Mouse (Mus musculus): ENCODE data around the gene Arhgef2. TPM values are rescaled to one million over a fixed set of nuclear protein-coding genes. Genes with fewer than 3 reads are reported as not detected.
A peak's percentile ranks its signal among the peaks of the same experiment; 100 is the strongest.

Arhgef2 gene
- polyA plus RNA-seq, 1 experiment from 2014 or later: 84.5 TPM

DNA sequence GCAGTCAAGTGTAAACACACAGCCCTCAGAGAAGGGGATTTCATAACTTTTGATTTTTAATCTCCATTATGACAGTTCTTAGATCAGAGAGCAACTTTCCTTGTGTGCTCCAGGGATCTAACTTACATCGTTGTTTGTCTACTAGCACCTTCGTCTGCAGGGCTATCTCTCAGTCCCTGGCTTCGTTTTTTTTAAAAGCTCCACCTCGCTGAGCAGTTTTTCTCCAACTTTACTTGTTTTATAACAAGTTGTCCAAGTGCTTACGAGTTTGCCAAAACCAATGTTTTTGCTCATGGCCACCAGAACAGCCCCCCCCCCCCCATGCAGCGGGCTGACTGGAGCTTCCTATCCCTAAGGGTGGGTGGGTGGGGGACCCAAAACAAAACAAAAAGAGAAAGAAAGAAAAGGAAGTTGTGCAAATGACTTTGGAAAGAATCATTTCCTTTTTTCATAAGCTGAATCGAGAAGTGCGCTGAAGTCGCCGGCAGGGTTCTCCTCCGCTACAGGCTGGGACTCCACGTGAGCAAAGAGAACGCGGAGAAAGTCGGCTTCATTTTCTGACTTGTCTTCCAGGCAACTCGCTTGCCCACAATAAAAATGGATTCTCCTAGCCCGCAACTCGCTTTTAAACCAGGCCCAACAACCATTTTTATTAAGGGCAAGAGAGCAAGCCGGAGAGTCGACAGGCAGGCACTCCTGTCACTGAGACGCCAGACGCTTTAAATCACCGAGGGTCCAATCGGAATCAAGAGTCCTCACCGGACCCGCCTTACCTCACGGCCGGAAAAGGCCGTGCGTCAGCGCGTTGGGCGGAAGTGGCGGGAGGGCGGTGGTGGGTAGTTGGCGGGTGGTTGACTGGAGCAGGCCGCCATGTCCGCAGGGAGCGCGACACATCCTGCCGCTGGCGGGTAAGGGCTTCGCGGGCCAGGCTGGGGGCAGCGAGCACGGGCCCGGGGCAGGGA lies 79.5 kb downstream of the Arhgef2 start, which contains the start of gene Khdc4:
Gene Khdc4 (plus strand): TSS at position 824 of the 962 bp plus-strand sequence.
- peak within 1 kb of the TSS; percentile 98 for H3K27ac ChIP-seq (ENCODE audit: poor library complexity, severe bottlenecking)
- H3K9ac ChIP-seq: peak within 1 kb of the TSS; percentile 99
- ATAC-seq (ENCODE audit: insufficient number of reproducible peaks, low FRiP score): peak; percentile 99
- peaks cover 26% of the 10 kb centered on the region for H3K36me3 ChIP-seq
- peak within 1 kb of the TSS; percentile 91 for H3K4me2 ChIP-seq
- no peaks in the 10 kb centered on the region for H3K9me3 ChIP-seq (replicated peaks)
- H3K27me3 ChIP-seq (replicated peaks): no peaks in the 10 kb centered on the region
- peaks cover 14% of the 10 kb centered on the region for H3K4me1 ChIP-seq (replicated peaks)
- peak within 1 kb of the TSS; percentile 93 for H3K4me3 ChIP-seq
- 1% methylated on average over 47 of the region's 47 CpGs for WGBS

DNA sequence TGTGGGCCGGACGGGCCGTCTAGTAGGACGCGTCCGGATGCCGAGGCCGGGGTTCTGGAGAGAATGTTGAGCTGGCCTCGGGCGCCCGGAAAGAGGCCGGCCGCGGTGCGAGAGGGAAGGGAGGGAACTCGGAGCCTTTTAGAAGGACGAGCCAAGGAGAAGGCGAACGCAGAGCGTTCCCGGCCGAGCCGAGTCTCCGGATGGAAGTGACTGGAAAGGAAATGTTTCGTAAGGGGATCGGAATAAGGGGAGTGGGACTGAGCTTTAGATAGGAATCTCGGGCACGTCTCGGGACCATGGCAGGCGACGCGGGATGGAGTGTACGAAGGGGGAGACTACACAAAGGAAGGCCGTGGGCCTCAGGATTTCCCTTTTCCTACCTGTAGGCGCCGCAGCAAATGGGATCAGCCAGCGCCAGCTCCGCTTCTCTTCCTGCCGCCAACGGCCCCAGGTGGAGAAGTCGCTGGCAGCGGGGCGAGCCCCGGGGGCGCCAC lies 80.2 kb downstream of the Arhgef2 start:
- H3K4me1 ChIP-seq (replicated peaks): peaks cover 14% of the 10 kb centered on the region
- H3K36me3 ChIP-seq: peaks cover 33% of the 10 kb centered on the region
- H3K9me3 ChIP-seq (replicated peaks): no peaks in the 10 kb centered on the region
- peak overlapping the region; percentile 93 for H3K4me3 ChIP-seq
- under 1% methylated on average over 44 of the region's 45 CpGs for WGBS
- H3K9ac ChIP-seq: peak overlapping the region; percentile 99
- peak overlapping the region; percentile 91 for H3K4me2 ChIP-seq
- ATAC-seq (ENCODE audit: insufficient number of reproducible peaks, low FRiP score): peak; percentile 63
- peak overlapping the region; percentile 98 for H3K27ac ChIP-seq (ENCODE audit: poor library complexity, severe bottlenecking)
- H3K27me3 ChIP-seq (replicated peaks): no peaks in the 10 kb centered on the region

DNA sequence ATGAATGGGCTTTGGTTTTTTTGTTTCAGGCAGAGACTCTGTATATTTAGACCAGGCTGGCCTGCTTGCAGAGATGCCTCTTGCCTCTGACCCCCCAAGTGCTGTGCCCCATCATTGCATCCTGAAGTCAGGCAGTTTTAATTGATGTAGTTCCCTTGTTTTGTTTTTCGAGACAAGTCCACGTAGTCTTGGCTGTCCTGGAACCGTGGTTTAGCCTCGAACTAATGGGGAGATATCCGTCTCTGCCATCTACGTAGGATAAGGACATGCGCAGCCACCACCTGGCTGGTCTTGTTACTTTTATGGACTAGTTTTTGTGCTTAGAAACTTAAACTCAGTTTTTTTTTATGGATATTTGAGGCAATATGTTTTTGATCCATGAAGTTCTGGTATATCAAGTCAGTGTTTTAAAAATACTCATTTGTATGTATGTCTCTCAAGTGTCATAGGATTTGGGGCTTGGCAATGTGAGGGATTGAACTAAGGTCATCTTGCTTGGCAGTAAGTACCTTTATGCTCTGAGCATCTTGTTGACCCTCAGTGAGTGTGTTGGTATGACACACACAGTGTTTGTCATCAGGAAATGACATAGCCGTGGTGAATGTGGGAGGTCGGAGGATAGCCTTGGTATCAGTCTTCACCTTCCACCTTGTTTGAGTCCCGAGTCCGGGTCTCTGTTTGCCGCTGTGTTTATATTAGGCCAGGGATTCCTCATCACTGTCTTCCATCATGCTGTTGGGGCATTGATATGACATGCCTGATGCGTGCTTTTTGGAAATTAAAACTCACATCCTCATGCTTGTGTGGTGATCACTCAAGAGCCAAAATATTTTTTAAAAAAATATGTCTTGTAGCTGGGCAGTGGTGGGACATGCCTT lies 81.2 kb downstream of the Arhgef2 start:
- peak overlapping the region; percentile 91 for H3K4me2 ChIP-seq
- H3K9me3 ChIP-seq (replicated peaks): no peaks in the 10 kb centered on the region
- WGBS: 25% methylated on average over 13 of the region's 13 CpGs
- peaks cover 42% of the 10 kb centered on the region for H3K36me3 ChIP-seq
- H3K27me3 ChIP-seq (replicated peaks): no peaks in the 10 kb centered on the region
- peak overlapping the region; percentile 98 for H3K27ac ChIP-seq (ENCODE audit: poor library complexity, severe bottlenecking)
- H3K4me1 ChIP-seq (replicated peaks): peaks cover 14% of the 10 kb centered on the region
- no peak for ATAC-seq (ENCODE audit: insufficient number of reproducible peaks, low FRiP score)
- peak overlapping the region; percentile 99 for H3K9ac ChIP-seq
- peak overlapping the region; percentile 93 for H3K4me3 ChIP-seq

DNA sequence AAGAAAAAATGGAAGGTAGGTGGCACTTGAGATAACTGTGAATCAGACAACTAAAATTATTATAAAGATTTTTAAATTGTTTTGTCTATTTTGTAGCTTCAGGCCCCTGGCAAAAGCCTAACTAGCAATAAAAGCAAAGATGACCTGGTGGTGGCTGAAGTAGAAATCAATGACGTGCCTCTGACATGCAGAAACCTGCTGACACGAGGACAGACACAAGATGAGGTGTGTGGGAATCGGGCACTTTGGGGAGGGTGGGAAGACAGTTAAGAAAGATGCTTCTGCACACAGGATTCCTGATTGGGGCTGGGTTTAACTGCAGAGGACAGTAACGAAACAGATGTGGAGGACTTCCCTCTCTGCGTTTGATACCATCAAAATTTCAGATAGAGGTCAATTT lies 83.3 kb downstream of the Arhgef2 start:
- Histone ChIP-seq H3K9me3 (replicated peaks) (no peaks in the 10 kb centered on the region), H3K4me1 (replicated peaks) (peaks cover 14% of the 10 kb centered on the region), H3K36me3 (peaks cover 61% of the 10 kb centered on the region), H3K27me3 (replicated peaks) (no peaks in the 10 kb centered on the region), H3K4me2 (no peak overlapping the region), H3K9ac (no peak overlapping the region), H3K4me3 (no peak overlapping the region), H3K27ac (ENCODE audit: poor library complexity, severe bottlenecking) (no peak overlapping the region)
- WGBS: 84% methylated on average over 5 of the region's 5 CpGs
- ATAC-seq (ENCODE audit: insufficient number of reproducible peaks, low FRiP score): no peak

DNA sequence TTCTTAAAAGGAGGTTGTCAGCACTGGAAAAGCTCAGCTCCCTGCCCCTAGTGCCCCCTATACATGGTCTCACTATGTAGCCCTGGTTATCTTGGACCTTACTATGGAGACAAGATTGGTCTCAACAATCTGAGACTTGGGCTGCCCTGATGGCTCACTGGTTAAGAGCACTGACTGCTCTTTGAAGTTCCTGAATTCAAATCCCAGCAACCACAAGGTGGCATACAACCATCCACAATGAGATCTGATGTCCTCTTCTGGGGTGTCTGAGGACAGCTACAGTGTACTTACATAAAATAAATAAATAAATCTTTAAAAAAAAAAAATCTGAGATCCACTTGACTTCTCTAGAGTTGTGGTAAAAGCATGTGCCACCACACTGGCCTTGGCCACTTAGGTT lies 89.8 kb downstream of the Arhgef2 start:
- no peak overlapping the region for H3K9ac ChIP-seq
- H3K27ac ChIP-seq (ENCODE audit: poor library complexity, severe bottlenecking): no peak overlapping the region
- peaks cover 95% of the 10 kb centered on the region for H3K36me3 ChIP-seq
- ATAC-seq (ENCODE audit: insufficient number of reproducible peaks, low FRiP score): no peak
- no peaks in the 10 kb centered on the region for H3K27me3 ChIP-seq (replicated peaks)
- no peaks in the 10 kb centered on the region for H3K9me3 ChIP-seq (replicated peaks)
- no peak overlapping the region for H3K4me3 ChIP-seq
- H3K4me1 ChIP-seq (replicated peaks): peaks cover 7% of the 10 kb centered on the region
- H3K4me2 ChIP-seq: no peak overlapping the region

Other genes starting within 250 kb of the Arhgef2 start
- 3.6 and 4.3 TPM in 2 replicates for gene Paqr6, start 241.4 kb upstream of the Arhgef2 start, polyA plus RNA-seq (2016; fragmentation: Nextera tagmentation; extraction: Ambion mirVana)
- gene Bglap3, start 233.2 kb upstream of the Arhgef2 start, polyA plus RNA-seq (2016; fragmentation: Nextera tagmentation; extraction: Ambion mirVana): 0.10 TPM in 1 of 2 replicates, not detected in the other
- gene Bglap2, start 227.3 kb upstream of the Arhgef2 start, polyA plus RNA-seq (2016; fragmentation: Nextera tagmentation; extraction: Ambion mirVana): not detected in 2 replicates
- not detected in 2 replicates for gene Bglap, start 221.5 kb upstream of the Arhgef2 start, polyA plus RNA-seq (2016; fragmentation: Nextera tagmentation; extraction: Ambion mirVana)
- 100 and 104 TPM in 2 replicates for gene Pmf1, start 195.6 kb upstream of the Arhgef2 start, polyA plus RNA-seq (2016; fragmentation: Nextera tagmentation; extraction: Ambion mirVana)
- gene Slc25a44, start 180.8 kb upstream of the Arhgef2 start, polyA plus RNA-seq (2016; fragmentation: Nextera tagmentation; extraction: Ambion mirVana): 14.1 and 14.3 TPM in 2 replicates
- 0.92 and 1.3 TPM in 2 replicates for gene Sema4a, start 144.8 kb upstream of the Arhgef2 start, polyA plus RNA-seq (2016; fragmentation: Nextera tagmentation; extraction: Ambion mirVana)
- gene Lmna, start 96.0 kb upstream of the Arhgef2 start, polyA plus RNA-seq (2016; fragmentation: Nextera tagmentation; extraction: Ambion mirVana): 108 and 113 TPM in 2 replicates
- gene Mex3a, start 73.6 kb upstream of the Arhgef2 start, polyA plus RNA-seq (2016; fragmentation: Nextera tagmentation; extraction: Ambion mirVana): 11.8 and 13.9 TPM in 2 replicates
- gene Rab25, start 57.7 kb upstream of the Arhgef2 start, polyA plus RNA-seq (2016; fragmentation: Nextera tagmentation; extraction: Ambion mirVana): 0.55 TPM in 1 of 2 replicates, not detected in the other
- 108 and 114 TPM in 2 replicates for gene Lamtor2, start 52.9 kb upstream of the Arhgef2 start, polyA plus RNA-seq (2016; fragmentation: Nextera tagmentation; extraction: Ambion mirVana)
- gene Ubqln4, start 52.2 kb upstream of the Arhgef2 start, polyA plus RNA-seq (2016; fragmentation: Nextera tagmentation; extraction: Ambion mirVana): 46.5 and 47.9 TPM in 2 replicates
- 181 and 185 TPM in 2 replicates for gene Ssr2, start 30.1 kb upstream of the Arhgef2 start, polyA plus RNA-seq (2016; fragmentation: Nextera tagmentation; extraction: Ambion mirVana)
- gene Rxfp4, start 47.2 kb downstream of the Arhgef2 start, polyA plus RNA-seq (2016; fragmentation: Nextera tagmentation; extraction: Ambion mirVana): not detected in 2 replicates
- gene Khdc4, start 79.8 kb downstream of the Arhgef2 start, polyA plus RNA-seq (2016; fragmentation: Nextera tagmentation; extraction: Ambion mirVana): 75.3 and 75.6 TPM in 2 replicates
- gene Rit1, start 110.9 kb downstream of the Arhgef2 start, polyA plus RNA-seq (2016; fragmentation: Nextera tagmentation; extraction: Ambion mirVana): 45.9 and 46.5 TPM in 2 replicates
- 18.4 and 20.0 TPM in 2 replicates for gene Syt11, start 169.2 kb downstream of the Arhgef2 start, polyA plus RNA-seq (2016; fragmentation: Nextera tagmentation; extraction: Ambion mirVana)
- gene Gon4l, start 229.3 kb downstream of the Arhgef2 start, polyA plus RNA-seq (2016; fragmentation: Nextera tagmentation; extraction: Ambion mirVana): 11.9 and 12.3 TPM in 2 replicates

All from heart, embryonic 12.5 days (tissue).